Comparison of ENCODE assay signal across 16 mouse cellular contexts in genomic region chr9:58135921-58136321, GRCm38 (mm10). TPM values are rescaled to one million over a fixed set of nuclear protein-coding genes. Genes with fewer than 3 reads are reported as not detected.
DNase-seq lines count a peak whose midpoint lies in the region; ATAC-seq lines count a peak whose summit lies in the region.
"Had no signal": no experiment of that assay in that cellular context is flagged by ENCODE, and none has a peak within 500 bp of the region (broad histone marks: within the 10 kb centered on the region; RNA-seq: fewer than 3 reads in every experiment).

No protein-coding gene starts in this region.

- WGBS in hindbrain, embryonic 13.5 days, result 56% methylated on average over 2 of the region's 2 CpGs
- WGBS in hindbrain, embryonic 14.5 days, result 59% methylated on average over 2 of the region's 2 CpGs
- 5% methylated on average over 2 of the region's 2 CpGs for WGBS in limb, embryonic 11.5 days

- no peak overlapping the region for H3K4me3 ChIP-seq in hindbrain, embryonic 13.5 days
- H3K4me3 ChIP-seq in hindbrain, embryonic 14.5 days (replicated peaks; ENCODE audit: low read length), result no peak overlapping the region
- no peak overlapping the region for H3K4me3 ChIP-seq in limb, embryonic 11.5 days (ENCODE audit: low read depth, low read length)

- no peak overlapping the region for H3K27ac ChIP-seq in hindbrain, embryonic 13.5 days
- H3K27ac ChIP-seq in hindbrain, embryonic 14.5 days, result no peak overlapping the region
- H3K27ac ChIP-seq in limb, embryonic 11.5 days (replicated peaks; ENCODE audit: low read depth, low read length), result peak overlapping the region; percentile 68
- H3K27ac ChIP-seq: liver, embryonic 14.5 days; macrophage had no signal

- no peak for ATAC-seq in hindbrain, embryonic 13.5 days (ENCODE audit: low FRiP score)
- ATAC-seq in hindbrain, embryonic 14.5 days (ENCODE audit: low FRiP score), result no peak
- peak; percentile 45 for ATAC-seq in limb, embryonic 11.5 days (ENCODE audit: insufficient number of reproducible peaks, low FRiP score, low TSS enrichment, low read depth)
- ATAC-seq: forebrain, embryonic 16.5 days; midbrain, embryonic 16.5 days had no signal

- H3K4me2 ChIP-seq in hindbrain, embryonic 13.5 days, result no peak overlapping the region
- no peak overlapping the region; the same call in 1 of the 2 replicates for H3K4me2 ChIP-seq in hindbrain, embryonic 14.5 days (replicated peaks)
- peak overlapping the region; percentile 34; the same call in 1 of the 2 replicates for H3K4me2 ChIP-seq in limb, embryonic 11.5 days (ENCODE audit: low read depth, severe bottlenecking)

- no peak for DNase-seq in hindbrain, embryonic 14.5 days (ENCODE audit: low spot score)
- DNase-seq in 3T3-L1 (ENCODE audit: low read depth, low spot score) (peak; percentile 57), NIH3T3 (ENCODE audit: low read depth) (peak; percentile 12)
- DNase-seq in limb, embryonic 11.5 days (ENCODE audit: low spot score), result peak; percentile 64
- no peak for DNase-seq in cerebellum, postnatal 14 days
- DNase-seq in layer of hippocampus, postnatal 14 days (ENCODE audit: low spot score in 2 of 2), result no peak
- DNase-seq: adrenal gland, adult 8-10 months; gastrocnemius, postnatal 36 days had no signal

- H3K9me3 ChIP-seq in hindbrain, embryonic 13.5 days, result no peaks in the 10 kb centered on the region
- no peaks in the 10 kb centered on the region for H3K9me3 ChIP-seq in hindbrain, embryonic 14.5 days (ENCODE audit: control insufficient read depth, low read length)
- H3K9me3 ChIP-seq in limb, embryonic 11.5 days (ENCODE audit: control insufficient read depth, low read length), result no peaks in the 10 kb centered on the region

- 0 out of 2 replicates have a peak overlapping the region, but pooled peaks have one; percentile 1 for H3K9ac ChIP-seq in hindbrain, embryonic 13.5 days
- H3K9ac ChIP-seq in hindbrain, embryonic 14.5 days, result no peak overlapping the region
- H3K9ac ChIP-seq in limb, embryonic 11.5 days (ENCODE audit: low read length), result no peak overlapping the region
- H3K9ac ChIP-seq: liver, embryonic 14.5 days had no signal

- peaks cover 55% of the 10 kb centered on the region for H3K27me3 ChIP-seq in hindbrain, embryonic 13.5 days
- H3K27me3 ChIP-seq in hindbrain, embryonic 14.5 days (ENCODE audit: control insufficient read depth, insufficient read depth, low read length), result peaks cover 7% of the 10 kb centered on the region; the same call in 1 of the 2 replicates
- no peaks in the 10 kb centered on the region for H3K27me3 ChIP-seq in limb, embryonic 11.5 days (ENCODE audit: control insufficient read depth, insufficient read depth, low read length)

- no peaks in the 10 kb centered on the region for H3K36me3 ChIP-seq in hindbrain, embryonic 13.5 days
- H3K36me3 ChIP-seq in hindbrain, embryonic 14.5 days (replicated peaks; ENCODE audit: control insufficient read depth, insufficient read depth), result no peaks in the 10 kb centered on the region
- H3K36me3 ChIP-seq in limb, embryonic 11.5 days (ENCODE audit: control insufficient read depth, insufficient read depth, low read length), result peaks cover 3% of the 10 kb centered on the region

- peaks cover 58% of the 10 kb centered on the region for H3K4me1 ChIP-seq in hindbrain, embryonic 13.5 days (replicated peaks)
- no peaks in the 10 kb centered on the region; the same call in none of the 2 replicates for H3K4me1 ChIP-seq in hindbrain, embryonic 14.5 days (replicated peaks; ENCODE audit: control insufficient read depth, insufficient read depth, low read length)
- peaks cover 55% of the 10 kb centered on the region for H3K4me1 ChIP-seq in limb, embryonic 11.5 days (ENCODE audit: control insufficient read depth, insufficient read depth, low read length)

RNA-seq across cellular contexts. Expression of gene Ccdc33, which starts 17.3 kb away (rescaled TPM):
- polyA plus RNA-seq in hindbrain, embryonic 13.5 days (2015; fragmentation: Nextera tagmentation; extraction: Ambion mirVana), result 0.81 and 0.91 TPM in 2 replicates
- 0.13 and 0.43 TPM in 2 replicates for polyA plus RNA-seq in hindbrain, embryonic 14.5 days (2014; fragmentation: Nextera tagmentation; extraction: Ambion mirVana)
- polyA plus RNA-seq in limb, embryonic 11.5 days (2014; fragmentation: Nextera tagmentation; extraction: Ambion mirVana), result 0.17 TPM in 1 of 2 replicates, not detected in the other
- 1 to 10 TPM in 1 of 2 experiments, under 1 TPM in 1; 0.64 to 1.7 TPM for total RNA-seq in layer of hippocampus, postnatal 14 days (2021)
- total RNA-seq: gastrocnemius, postnatal 36 days had no signal
- polyA plus RNA-seq: heart, embryonic 14.5 days; liver, embryonic 14.5 days; macrophage; small intestine, adult 2 months; stomach, embryonic 16.5 days had no signal

Comparison
In these comparisons a context has a peak if more than half of its experiments do, and no peak if none do; other contexts are left out.
1. DNase-seq: peak in 3T3-L1 (single experiment), NIH3T3 (single experiment) and limb, embryonic 11.5 days (single experiment); none in hindbrain, embryonic 14.5 days (single experiment), cerebellum, postnatal 14 days (0 of 2) and layer of hippocampus, postnatal 14 days (0 of 2).